Mouse (Mus musculus): ENCODE results near the gene Olfr1122. TPM values are rescaled to one million over a fixed set of nuclear protein-coding genes. Genes with fewer than 3 reads are reported as not detected.

The Olfr1122 gene
- polyA plus RNA-seq, 1 experiment from 2014 or later, result not detected

Other genes with a start within 250 kb of the Olfr1122 start
- not detected in 2 replicates for gene Olfr1110, start 245.5 kb upstream of the Olfr1122 start, polyA plus RNA-seq (2015; fragmentation: Nextera tagmentation; extraction: Ambion mirVana)
- gene Olfr1111, start 233.2 kb upstream of the Olfr1122 start, polyA plus RNA-seq (2015; fragmentation: Nextera tagmentation; extraction: Ambion mirVana), result not detected in 2 replicates
- not detected in 2 replicates for gene Olfr1112, start 198.1 kb upstream of the Olfr1122 start, polyA plus RNA-seq (2015; fragmentation: Nextera tagmentation; extraction: Ambion mirVana)
- not detected in 2 replicates for gene Olfr1113, start 176.9 kb upstream of the Olfr1122 start, polyA plus RNA-seq (2015; fragmentation: Nextera tagmentation; extraction: Ambion mirVana)
- gene Olfr1115, start 137.8 kb upstream of the Olfr1122 start, polyA plus RNA-seq (2015; fragmentation: Nextera tagmentation; extraction: Ambion mirVana), result not detected in 2 replicates
- not detected in 2 replicates for gene Olfr1116, start 118.3 kb upstream of the Olfr1122 start, polyA plus RNA-seq (2015; fragmentation: Nextera tagmentation; extraction: Ambion mirVana)
- not detected in 2 replicates for gene Olfr1118, start 78.3 kb upstream of the Olfr1122 start, polyA plus RNA-seq (2015; fragmentation: Nextera tagmentation; extraction: Ambion mirVana)
- gene Olfr1120, start 31.0 kb upstream of the Olfr1122 start, polyA plus RNA-seq (2015; fragmentation: Nextera tagmentation; extraction: Ambion mirVana), result not detected in 2 replicates
- not detected in 2 replicates for gene Olfr1121, start 16.0 kb upstream of the Olfr1122 start, polyA plus RNA-seq (2015; fragmentation: Nextera tagmentation; extraction: Ambion mirVana)
- not detected in 2 replicates for gene Olfr1123, start 30.8 kb downstream of the Olfr1122 start, polyA plus RNA-seq (2015; fragmentation: Nextera tagmentation; extraction: Ambion mirVana)
- 0.08 TPM in 1 of 2 replicates, not detected in the other for gene Olfr1124, start 44.4 kb downstream of the Olfr1122 start, polyA plus RNA-seq (2015; fragmentation: Nextera tagmentation; extraction: Ambion mirVana)
- not detected in 2 replicates for gene Olfr1126, start 68.1 kb downstream of the Olfr1122 start, polyA plus RNA-seq (2015; fragmentation: Nextera tagmentation; extraction: Ambion mirVana)
- not detected in 2 replicates for gene Pramel7, start 111.2 kb downstream of the Olfr1122 start, polyA plus RNA-seq (2015; fragmentation: Nextera tagmentation; extraction: Ambion mirVana)
- not detected in 2 replicates for gene Pramel6, start 120.7 kb downstream of the Olfr1122 start, polyA plus RNA-seq (2015; fragmentation: Nextera tagmentation; extraction: Ambion mirVana)
- not detected in 2 replicates for gene Olfr153, start 145.9 kb downstream of the Olfr1122 start, polyA plus RNA-seq (2015; fragmentation: Nextera tagmentation; extraction: Ambion mirVana)
- gene Olfr1128, start 159.7 kb downstream of the Olfr1122 start, polyA plus RNA-seq (2015; fragmentation: Nextera tagmentation; extraction: Ambion mirVana), result not detected in 2 replicates
- not detected in 2 replicates for gene Olfr1129, start 188.1 kb downstream of the Olfr1122 start, polyA plus RNA-seq (2015; fragmentation: Nextera tagmentation; extraction: Ambion mirVana)
- not detected in 2 replicates for gene Olfr1130, start 220.4 kb downstream of the Olfr1122 start, polyA plus RNA-seq (2015; fragmentation: Nextera tagmentation; extraction: Ambion mirVana)
- gene Olfr1131, start 241.3 kb downstream of the Olfr1122 start, polyA plus RNA-seq (2015; fragmentation: Nextera tagmentation; extraction: Ambion mirVana), result not detected in 2 replicates